Mouse (Mus musculus): ENCODE data around the gene Ccdc17. TPM values are rescaled to one million over a fixed set of nuclear protein-coding genes. Genes with fewer than 3 reads are reported as not detected.

Ccdc17 gene
- polyA plus RNA-seq (2012; rRNA removed), result 3.2 and 3.3 TPM in 2 replicates

GRCm38 (mm10) chr4:116596379-116596778 lies at the start of gene Ccdc17:
Ccdc17 (plus strand) TSS chr4:116596654.

GRCm38 (mm10) chr4:116555413-116556300 lies 40.8 kb upstream of the Ccdc17 start, which contains the start of gene Tmem69:
Tmem69 (minus strand) TSS chr4:116555936.

GRCm38 (mm10) chr4:116557306-116558121 lies 38.9 kb upstream of the Ccdc17 start, which contains the start of gene Gpbp1l1:
Gpbp1l1 (plus strand) TSS chr4:116557658.

DNA sequence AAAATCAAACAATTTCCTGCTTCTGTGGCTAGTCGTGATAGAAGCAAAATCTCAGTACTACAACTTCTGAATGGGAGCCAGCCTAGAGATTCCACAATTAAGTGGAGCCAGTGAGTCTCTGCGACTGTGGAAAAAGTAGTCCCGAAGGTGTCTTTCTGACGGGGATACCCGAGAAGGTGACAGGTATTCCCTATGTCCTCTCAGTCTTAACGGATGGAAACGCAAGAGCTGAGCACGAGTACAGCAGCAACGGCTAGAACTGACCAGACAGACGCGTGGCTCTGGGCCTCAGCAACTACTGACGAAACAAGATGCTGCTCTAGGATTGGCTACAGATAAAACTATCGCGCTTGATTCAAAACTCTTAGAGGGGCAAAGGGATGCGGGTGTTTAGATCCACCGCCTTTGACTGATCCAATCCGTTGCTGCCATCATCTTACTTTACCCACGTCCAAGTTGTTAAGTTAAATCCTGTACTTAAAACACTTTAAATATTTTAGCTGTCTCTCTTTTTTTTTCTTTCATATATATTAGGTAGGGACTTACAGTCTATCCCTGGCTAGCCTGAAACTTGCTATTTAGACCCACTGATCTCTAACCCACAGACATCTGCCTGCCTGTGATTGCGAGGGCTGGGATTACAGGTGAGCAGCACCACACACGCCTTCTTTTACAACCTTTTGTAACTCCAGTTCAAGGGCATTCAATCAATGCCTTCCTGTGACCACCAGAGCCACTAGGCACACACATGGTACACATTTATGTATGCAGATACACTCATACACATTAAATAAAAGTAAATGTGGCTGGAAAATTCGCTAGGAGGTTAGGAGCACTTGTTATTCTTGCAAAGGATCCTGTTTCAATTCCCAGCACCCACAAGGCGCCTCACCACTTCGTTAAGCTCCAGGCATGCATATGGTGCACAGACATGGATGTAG lies 31.5 kb downstream of the Ccdc17 start, which contains the start of gene Nasp:
Gene Nasp (minus strand): TSS at position 220 of the 941 bp plus-strand sequence.

Other genes with a start within 250 kb of the Ccdc17 start
- gene Mast2, start 132.5 kb upstream of the Ccdc17 start, polyA plus RNA-seq (2012; rRNA removed), result 43.6 and 44.9 TPM in 2 replicates
- gene Ipp, start 89.1 kb upstream of the Ccdc17 start, polyA plus RNA-seq (2012; rRNA removed), result 0.18 and 0.27 TPM in 2 replicates
- 1.1 and 1.5 TPM in 2 replicates for gene Tmem69, start 40.7 kb upstream of the Ccdc17 start, polyA plus RNA-seq (2012; rRNA removed)
- 8.5 and 10.0 TPM in 2 replicates for gene Gpbp1l1, start 39.0 kb upstream of the Ccdc17 start, polyA plus RNA-seq (2012; rRNA removed)
- gene Nasp, start 31.3 kb downstream of the Ccdc17 start, polyA plus RNA-seq (2012; rRNA removed), result 0.74 and 1.0 TPM in 2 replicates
- gene Akr1a1, start 55.0 kb downstream of the Ccdc17 start, polyA plus RNA-seq (2012; rRNA removed), result 272 and 380 TPM in 2 replicates
- 15.3 and 19.3 TPM in 2 replicates for gene Prdx1, start 88.9 kb downstream of the Ccdc17 start, polyA plus RNA-seq (2012; rRNA removed)
- 3.1 and 4.9 TPM in 2 replicates for gene Mmachc, start 111.8 kb downstream of the Ccdc17 start, polyA plus RNA-seq (2012; rRNA removed)
- gene Ccdc163, start 111.9 kb downstream of the Ccdc17 start, polyA plus RNA-seq (2012; rRNA removed), result 8.5 and 12.1 TPM in 2 replicates
- 0.76 and 0.88 TPM in 2 replicates for gene Tesk2, start 124.3 kb downstream of the Ccdc17 start, polyA plus RNA-seq (2012; rRNA removed)
- 5.2 and 5.8 TPM in 2 replicates for gene Toe1, start 211.0 kb downstream of the Ccdc17 start, polyA plus RNA-seq (2012; rRNA removed)
- gene Mutyh, start 211.1 kb downstream of the Ccdc17 start, polyA plus RNA-seq (2012; rRNA removed), result 1.5 and 2.4 TPM in 2 replicates
- gene Hpdl, start 225.1 kb downstream of the Ccdc17 start, polyA plus RNA-seq (2012; rRNA removed), result 2.9 and 3.9 TPM in 2 replicates

Measured in stomach, adult 2 months (tissue).